Mouse (Mus musculus) hindbrain, postnatal 0 days (tissue): ENCODE data around the gene Plekhn1. TPM values are rescaled to one million over a fixed set of nuclear protein-coding genes. Genes with fewer than 3 reads are reported as not detected.

Experiments used
- ATAC-seq: fragments of 200-750 bp; cut with Nextera tagmentation; 2 replicates; pipeline ENCODE4 v1.8.0; 2017; ENCODE audit warnings: mild to moderate bottlenecking, moderate TSS enrichment, moderate library complexity
- DNase-seq: peaks from one replicate; pipeline ENCODE4 v3.0.0-alpha.2; 2015; ENCODE audit warnings: low spot score
- H3K27ac ChIP-seq: fragments of 300-500 bp; sonication (generic); 2 replicates; pipeline ENCODE4 v1.5.1; 2014; ENCODE audit warnings: mild to moderate bottlenecking
- H3K27me3 ChIP-seq: fragments of 300-500 bp; sonication (generic); 2 replicates; pipeline ENCODE4 v1.6.1; 2014; ENCODE audit warnings: low read length, mixed read lengths; ENCODE audit not compliant: insufficient read depth
- H3K36me3 ChIP-seq: fragments of 300-500 bp; sonication (generic); 2 replicates; pipeline ENCODE4 v1.6.1; 2014; ENCODE audit warnings: low read length, mixed read lengths; ENCODE audit not compliant: insufficient read depth
- H3K4me1 ChIP-seq: fragments of 300-500 bp; sonication (generic); 2 replicates; pipeline ENCODE4 v1.6.1; 2014; ENCODE audit warnings: antibody characterized with exemption, low read length, mixed read lengths; ENCODE audit not compliant: insufficient read depth
- H3K4me2 ChIP-seq: fragments of 300-500 bp; sonication (generic); 2 replicates; pipeline ENCODE4 v1.6.1; 2014; ENCODE audit warnings: low read depth, mild to moderate bottlenecking, low read length, moderate library complexity, mixed read lengths
- H3K4me3 ChIP-seq: fragments of 300-500 bp; sonication (generic); 2 replicates; pipeline ENCODE4 v1.5.1; 2014; ENCODE audit warnings: low read length
- H3K9ac ChIP-seq: fragments of 300-500 bp; sonication (generic); replicated peaks from 2 replicates; pipeline ENCODE4 v1.6.1; 2014; ENCODE audit warnings: mild to moderate bottlenecking, low read length, moderate library complexity, mixed read lengths
- H3K9me3 ChIP-seq: fragments of 300-500 bp; sonication (generic); 2 replicates; pipeline ENCODE4 v1.6.1; 2016; ENCODE audit warnings: low read length, mixed read lengths
- CTCF ChIP-seq: IDR thresholded peaks from 2 replicates; pipeline ENCODE4 v1.5.1; 2016; ENCODE audit warnings: antibody characterized with exemption, control low read depth, low read depth
- WGBS: fragments of 180-500 bp; shearing (Covaris S2); extraction: QIAGEN DNeasy Blood & Tissue Kit; methylation state at CpG from one replicate; pipeline ENCODE4 v1.1.7; 2014; 5-methylcytosine and 5-hydroxymethylcytosine counted together
- polyA plus RNA-seq: library from polyadenylated mRNA; unstranded; fragments of >200 nt; fragmentation: Nextera tagmentation; extraction: Ambion mirVana; gene quantifications from 2 replicates; pipeline ENCODE4 v1.2.1, GENCODE M21; 2015
- total RNA-seq: library from RNA; depleted of rRNA; stranded (reverse); fragments of >200 nt; gene quantifications from 2 replicates; pipeline ENCODE4 v1.2.3, GENCODE M21; 2014; rRNA removed

The Plekhn1 gene
- total RNA-seq (52.9 and 55.3 TPM in 2 replicates), polyA plus RNA-seq (19.6 and 19.7 TPM in 2 replicates)

DNA sequence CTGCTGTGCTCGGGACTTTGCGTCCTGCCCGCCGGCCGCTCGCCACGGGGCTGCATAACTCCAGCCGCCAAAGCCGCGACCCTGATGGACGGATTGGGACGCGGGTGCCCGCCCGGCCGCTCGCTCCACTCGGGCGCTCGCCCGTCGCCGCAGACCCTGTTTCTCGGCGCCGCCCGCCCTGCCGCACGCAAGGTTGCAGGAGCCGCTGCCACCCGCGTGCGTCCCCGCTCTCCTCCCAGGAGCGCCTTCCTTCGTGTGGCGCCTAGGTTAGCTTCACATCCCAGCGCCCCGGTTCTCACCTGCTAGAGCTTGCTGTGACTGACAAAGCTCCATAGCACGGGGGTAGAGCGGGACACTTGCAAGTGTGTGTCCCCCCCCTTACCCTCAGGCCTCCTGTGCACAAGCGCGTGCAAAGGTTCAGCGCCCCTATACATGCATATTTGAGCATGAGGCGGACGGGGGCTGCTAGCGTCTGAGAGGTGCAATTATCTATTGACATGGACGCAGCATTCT is at the start of gene Plekhn1:
Plekhn1 (minus strand) TSS at position 157 of the 513 bp plus-strand sequence.
- peaks cover 33% of the 10 kb centered on the region for H3K36me3 ChIP-seq
- ATAC-seq (peak; percentile 70), DNase-seq (peak; percentile 89)
- H3K9ac ChIP-seq = peak within 1 kb of the TSS; percentile 71
- TF ChIP-seq CTCF = no peak
- WGBS = under 1% methylated on average over 38 of the region's 48 CpGs
- peak within 1 kb of the TSS; percentile 75 for H3K4me2 ChIP-seq
- H3K9me3 ChIP-seq = no peaks in the 10 kb centered on the region
- peaks cover 9% of the 10 kb centered on the region for H3K4me1 ChIP-seq
- peak within 1 kb of the TSS; percentile 97 for H3K4me3 ChIP-seq
- H3K27me3 ChIP-seq = no peaks in the 10 kb centered on the region
- H3K27ac ChIP-seq = peak within 1 kb of the TSS; percentile 92

DNA sequence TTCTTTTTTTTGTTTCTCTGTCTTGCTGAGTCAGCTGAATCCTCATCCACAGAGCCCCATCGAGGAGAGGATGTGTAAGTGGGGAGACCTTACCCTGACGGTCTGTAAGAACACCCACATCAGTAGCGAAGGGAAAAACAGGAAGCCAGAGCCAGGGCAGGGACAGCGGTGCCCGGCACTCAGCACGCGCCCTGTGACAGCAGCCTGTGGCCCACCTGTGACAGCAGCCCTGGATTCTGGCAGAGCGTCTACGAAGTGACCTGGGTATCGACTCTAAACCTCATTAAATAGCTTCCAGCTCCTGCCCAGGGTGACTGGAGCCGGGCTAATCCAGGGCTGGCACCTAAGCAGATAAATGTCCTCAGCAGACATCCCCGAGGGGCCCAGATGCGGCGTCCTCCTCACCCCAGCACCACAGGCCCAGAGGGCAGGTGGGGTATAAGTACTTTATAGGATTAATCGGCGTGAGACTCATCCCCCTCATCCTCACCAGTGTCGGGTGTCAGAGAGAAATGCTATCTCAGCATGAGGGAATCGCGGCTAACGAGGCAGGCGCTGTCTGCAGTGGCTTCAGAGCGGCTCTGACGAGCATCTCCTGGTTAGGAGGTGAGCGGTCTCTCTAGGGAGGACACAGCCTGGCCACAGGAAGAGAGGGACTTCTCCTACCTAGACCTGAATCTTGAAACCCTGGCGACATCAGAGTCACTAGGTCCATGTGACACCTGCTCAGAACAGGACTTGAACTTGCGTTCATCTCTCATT is 20.6 kb upstream of the Plekhn1 start, which contains the start of gene Samd11:
Samd11 (minus strand) TSS at position 580 of the 762 bp plus-strand sequence.
- H3K36me3 ChIP-seq = no peaks in the 10 kb centered on the region
- no peak within 1 kb of the TSS for H3K27ac ChIP-seq
- DNase-seq = no peak
- H3K4me2 ChIP-seq = peak within 1 kb of the TSS; percentile 35; the same call in 1 of the 2 replicates
- 10% methylated on average over 26 of the region's 26 CpGs for WGBS
- 0 out of 2 replicates have a peak, but pooled peaks cover 4% of the 10 kb centered on the region for H3K4me1 ChIP-seq
- 0 out of 2 replicates have a peak within 1 kb of the TSS, but pooled peaks have one; percentile 11 for H3K4me3 ChIP-seq
- H3K9me3 ChIP-seq = no peaks in the 10 kb centered on the region
- no peak for TF ChIP-seq CTCF
- H3K9ac ChIP-seq = no peak within 1 kb of the TSS
- ATAC-seq = peak; percentile 58
- 0 out of 2 replicates have a peak, but pooled peaks cover 3% of the 10 kb centered on the region for H3K27me3 ChIP-seq

GRCm38 (mm10) chr4:156254361-156255077 is 19.9 kb upstream of the Plekhn1 start:
- H3K9ac ChIP-seq = 0 out of 2 replicates have a peak overlapping the region, but pooled peaks have one; percentile 9
- WGBS = 2% methylated on average over 30 of the region's 30 CpGs
- no peak for TF ChIP-seq CTCF
- 0 out of 2 replicates have a peak overlapping the region, but pooled peaks have one; percentile 11 for H3K4me3 ChIP-seq
- H3K4me1 ChIP-seq = 0 out of 2 replicates have a peak, but pooled peaks cover 4% of the 10 kb centered on the region
- no peak overlapping the region for H3K27ac ChIP-seq
- peak overlapping the region; percentile 35 for H3K4me2 ChIP-seq
- DNase-seq (no peak), ATAC-seq (peak; percentile 46)
- H3K36me3 ChIP-seq = no peaks in the 10 kb centered on the region
- 0 out of 2 replicates have a peak, but pooled peaks cover 3% of the 10 kb centered on the region for H3K27me3 ChIP-seq
- H3K9me3 ChIP-seq = no peaks in the 10 kb centered on the region

- TF ChIP-seq CTCF = no peak
- H3K9me3 ChIP-seq = no peaks in the 10 kb centered on the region
- H3K27me3 ChIP-seq = 0 out of 2 replicates have a peak, but pooled peaks cover 3% of the 10 kb centered on the region
- H3K4me2 ChIP-seq = no peak overlapping the region
- H3K4me3 ChIP-seq = no peak overlapping the region
- DNase-seq (no peak), ATAC-seq (no peak)
- H3K4me1 ChIP-seq = 0 out of 2 replicates have a peak, but pooled peaks cover 4% of the 10 kb centered on the region
- no peak overlapping the region for H3K9ac ChIP-seq
- WGBS = 40% methylated on average over 7 of the region's 7 CpGs
- H3K36me3 ChIP-seq = peaks cover 9% of the 10 kb centered on the region; the same call in 1 of the 2 replicates
- H3K27ac ChIP-seq = no peak overlapping the region
Measured at GRCm38 (mm10) chr4:156253043-156253442, 18.4 kb upstream of the Plekhn1 start.

DNA sequence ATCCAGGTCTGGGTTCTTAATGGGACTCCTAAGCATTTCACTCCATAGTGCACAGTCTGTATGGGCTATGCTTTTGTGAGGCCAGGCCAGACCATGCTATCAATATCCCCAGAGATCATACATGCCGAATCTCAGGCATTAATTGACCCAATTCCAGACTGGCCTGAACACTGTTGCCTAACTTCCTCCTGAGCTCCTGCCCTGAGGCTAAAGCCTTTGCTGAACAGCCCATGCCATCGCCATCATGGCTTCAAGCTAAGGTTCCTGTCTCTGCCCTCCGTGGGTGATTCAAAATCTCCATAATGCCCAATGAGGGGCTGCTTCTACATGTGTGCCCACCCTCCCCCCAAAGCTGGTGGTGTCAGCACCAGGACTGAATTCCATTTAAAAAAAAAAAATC is 18.0 kb upstream of the Plekhn1 start:
- no peak overlapping the region for H3K27ac ChIP-seq
- 45% methylated on average over 3 of the region's 3 CpGs for WGBS
- H3K4me3 ChIP-seq = no peak overlapping the region
- peaks cover 12% of the 10 kb centered on the region; the same call in 1 of the 2 replicates for H3K36me3 ChIP-seq
- ATAC-seq = no peak
- no peak overlapping the region for H3K4me2 ChIP-seq
- no peak for DNase-seq
- no peak overlapping the region for H3K9ac ChIP-seq
- 0 out of 2 replicates have a peak, but pooled peaks cover 3% of the 10 kb centered on the region for H3K27me3 ChIP-seq
- 0 out of 2 replicates have a peak, but pooled peaks cover 4% of the 10 kb centered on the region for H3K4me1 ChIP-seq
- no peaks in the 10 kb centered on the region for H3K9me3 ChIP-seq
- TF ChIP-seq CTCF = no peak

DNA sequence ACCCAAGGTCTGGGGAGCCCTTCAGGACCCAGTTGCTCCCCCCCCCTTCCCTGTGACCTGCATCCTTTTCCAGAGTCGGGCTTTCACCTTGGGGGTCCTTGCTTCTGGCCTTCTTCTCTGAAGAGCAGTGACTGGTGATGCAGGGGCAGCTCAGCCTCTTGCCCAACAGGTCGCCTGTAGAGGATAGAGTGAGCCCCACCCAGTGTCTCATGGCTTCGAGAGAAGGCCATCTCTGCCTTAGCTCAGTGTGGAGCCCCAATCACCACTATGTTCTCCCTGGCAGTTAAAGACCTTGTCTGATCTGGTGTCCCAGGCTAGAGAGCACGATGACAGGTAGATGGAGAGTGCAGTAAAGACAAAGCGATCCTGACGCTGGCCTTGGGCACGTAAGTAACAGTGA is 17.5 kb upstream of the Plekhn1 start:
- WGBS = 31% methylated on average over 7 of the region's 7 CpGs
- no peak for ATAC-seq
- no peak overlapping the region for H3K9ac ChIP-seq

More for the DNA sequence above, 17.5 kb upstream of the Plekhn1 start:
- Histone ChIP-seq H3K36me3 (peaks cover 17% of the 10 kb centered on the region), H3K4me2 (no peak overlapping the region), H3K9me3 (no peaks in the 10 kb centered on the region), H3K4me1 (0 out of 2 replicates have a peak, but pooled peaks cover 4% of the 10 kb centered on the region), H3K4me3 (no peak overlapping the region), H3K27me3 (0 out of 2 replicates have a peak, but pooled peaks cover 3% of the 10 kb centered on the region), H3K27ac (no peak overlapping the region)
- DNase-seq = no peak
- TF ChIP-seq CTCF = no peak
